Mouse (Mus musculus): ENCODE data around the gene Nhlrc2. TPM values are rescaled to one million over a fixed set of nuclear protein-coding genes. Genes with fewer than 3 reads are reported as not detected.

The Nhlrc2 gene
- polyA plus RNA-seq, 1 experiment = 6.9 TPM

DNA sequence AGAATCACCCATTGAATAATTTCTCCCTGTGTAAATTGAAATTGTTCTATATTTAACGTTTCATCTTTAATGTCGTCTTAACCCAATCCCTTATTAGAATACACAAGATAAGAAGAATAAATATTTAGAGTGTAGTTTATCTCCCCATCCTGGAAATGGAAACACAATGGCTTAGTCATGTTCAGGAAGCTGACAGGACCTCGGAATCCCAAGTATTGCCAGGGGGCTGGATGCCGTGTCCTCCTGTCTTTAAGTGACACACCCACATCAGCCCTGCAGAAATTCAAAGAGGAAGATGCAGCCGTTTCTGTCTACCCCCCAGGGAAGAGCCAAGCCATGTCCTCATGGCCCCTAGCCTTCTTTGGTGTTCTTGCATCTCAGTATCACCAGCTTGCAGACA is 60.9 kb downstream of the Nhlrc2 start:
- H3K4me3 ChIP-seq = no peak overlapping the region
- no peak overlapping the region for H3K4me2 ChIP-seq (ENCODE audit: low read depth)
- no peaks in the 10 kb centered on the region for H3K36me3 ChIP-seq (ENCODE audit: control insufficient read depth, insufficient read depth)
- no peaks in the 10 kb centered on the region for H3K27me3 ChIP-seq (ENCODE audit: control insufficient read depth, insufficient read depth, insufficient read length)
- no peaks in the 10 kb centered on the region for H3K79me2 ChIP-seq (ENCODE audit: control insufficient read depth, insufficient read depth)
- no peak for TF ChIP-seq POLR2A (IDR thresholded peaks at IDR 0.05; ENCODE audit: insufficient read length, low read depth)
- TF ChIP-seq TCF3 (IDR thresholded peaks at IDR 0.05; ENCODE audit: insufficient read length, low read depth) = no peak
- TF ChIP-seq USF1 (IDR thresholded peaks at IDR 0.05; ENCODE audit: low read depth) = no peak
- no peak for TF ChIP-seq E2F4 (IDR thresholded peaks at IDR 0.05; ENCODE audit: insufficient read depth)
- TF ChIP-seq CEBPB (IDR thresholded peaks at IDR 0.05; ENCODE audit: insufficient read depth, poor library complexity, severe bottlenecking) = no peak
- no peak for TF ChIP-seq MAX (IDR thresholded peaks at IDR 0.05; ENCODE audit: low read depth)
- no peak for TF ChIP-seq MYOG (IDR thresholded peaks at IDR 0.05; ENCODE audit: control insufficient read depth in 1 of 3, insufficient read depth in 1 of 3, insufficient read length in 2 of 3, low read depth in 2 of 3)
- no peak for TF ChIP-seq POLR2AphosphoS2 (IDR thresholded peaks at IDR 0.05; ENCODE audit: insufficient read length, low read depth)
- no peak for TF ChIP-seq TCF12 (IDR thresholded peaks at IDR 0.05; ENCODE audit: insufficient read depth, poor library complexity, severe bottlenecking)
- no peak for TF ChIP-seq MYOD1 (IDR thresholded peaks at IDR 0.05; ENCODE audit: control insufficient read depth in 1 of 3, insufficient read length in 2 of 3, low read depth in 2 of 3)
- no peak for TF ChIP-seq REST (IDR thresholded peaks at IDR 0.05; ENCODE audit: insufficient read depth, insufficient read length)
- no peak for TF ChIP-seq SRF (IDR thresholded peaks at IDR 0.05; ENCODE audit: control insufficient read depth, insufficient read length, low read depth)
- no peak overlapping the region for H3ac ChIP-seq (ENCODE audit: control insufficient read depth, insufficient read length)

DNA sequence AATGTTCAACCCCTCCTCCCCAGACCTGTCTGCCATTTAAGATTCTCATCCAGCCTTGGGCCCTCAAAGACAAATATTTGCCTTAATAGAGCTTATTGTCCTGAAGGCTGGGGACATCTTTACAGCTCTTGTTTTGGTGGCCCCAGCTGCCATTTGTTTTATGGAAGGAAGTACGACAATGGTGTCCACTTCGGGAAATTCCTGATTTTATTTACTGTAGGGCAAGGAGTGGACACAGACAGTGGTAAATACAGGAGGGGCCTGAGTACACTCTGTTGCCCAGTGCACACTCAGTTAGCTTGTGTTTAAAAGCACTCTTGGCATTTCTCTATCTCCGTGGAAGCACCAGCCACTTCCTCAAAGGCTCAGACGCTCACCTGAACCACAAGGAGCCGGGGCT is 66.1 kb downstream of the Nhlrc2 start:
- TF ChIP-seq USF1 (IDR thresholded peaks at IDR 0.05; ENCODE audit: low read depth) (no peak), TCF12 (IDR thresholded peaks at IDR 0.05; ENCODE audit: insufficient read depth, poor library complexity, severe bottlenecking) (no peak), REST (IDR thresholded peaks at IDR 0.05; ENCODE audit: insufficient read depth, insufficient read length) (no peak), CEBPB (IDR thresholded peaks at IDR 0.05; ENCODE audit: insufficient read depth, poor library complexity, severe bottlenecking) (no peak), MYOD1 (IDR thresholded peaks at IDR 0.05; ENCODE audit: control insufficient read depth in 1 of 3, insufficient read length in 2 of 3, low read depth in 2 of 3) (no peak)
- H3K79me2 ChIP-seq (ENCODE audit: control insufficient read depth, insufficient read depth) = no peaks in the 10 kb centered on the region
- no peak overlapping the region for H3K4me2 ChIP-seq (ENCODE audit: low read depth)
- no peak overlapping the region for H3ac ChIP-seq (ENCODE audit: control insufficient read depth, insufficient read length)
- H3K36me3 ChIP-seq (ENCODE audit: control insufficient read depth, insufficient read depth) = no peaks in the 10 kb centered on the region
- H3K4me3 ChIP-seq = no peak overlapping the region
- peaks cover 6% of the 10 kb centered on the region for H3K27me3 ChIP-seq (ENCODE audit: control insufficient read depth, insufficient read depth, insufficient read length)

DNA sequence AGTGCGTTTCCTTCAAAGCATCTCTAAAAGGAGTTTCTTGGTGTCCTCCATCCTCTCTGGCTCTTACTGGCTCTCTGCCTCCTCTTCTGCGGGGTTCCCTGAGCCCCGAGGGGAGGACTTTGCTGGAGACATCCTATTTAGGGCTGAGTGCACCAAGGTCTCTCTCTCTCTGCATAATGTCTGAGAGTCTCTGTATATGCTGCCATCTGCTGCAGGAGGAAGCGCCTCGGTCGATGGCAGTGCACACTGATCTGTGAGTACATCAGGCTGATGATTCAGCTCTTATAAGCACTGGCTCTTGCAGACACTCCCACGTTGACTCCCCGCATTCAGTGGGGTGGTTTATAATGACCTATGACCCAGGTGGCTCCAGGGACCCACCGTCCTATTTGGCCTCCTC is 70.8 kb downstream of the Nhlrc2 start:
- Histone ChIP-seq H3K36me3 (ENCODE audit: control insufficient read depth, insufficient read depth) (no peaks in the 10 kb centered on the region), H3ac (ENCODE audit: control insufficient read depth, insufficient read length) (no peak overlapping the region), H3K79me2 (ENCODE audit: control insufficient read depth, insufficient read depth) (no peaks in the 10 kb centered on the region), H3K27me3 (ENCODE audit: control insufficient read depth, insufficient read depth, insufficient read length) (peaks cover 6% of the 10 kb centered on the region), H3K4me2 (ENCODE audit: low read depth) (no peak overlapping the region), H3K4me3 (no peak overlapping the region)
- TF ChIP-seq USF1 (IDR thresholded peaks at IDR 0.05; ENCODE audit: low read depth) (no peak), E2F4 (IDR thresholded peaks at IDR 0.05; ENCODE audit: insufficient read depth) (no peak), POLR2AphosphoS2 (IDR thresholded peaks at IDR 0.05; ENCODE audit: insufficient read length, low read depth) (no peak), REST (IDR thresholded peaks at IDR 0.05; ENCODE audit: insufficient read depth, insufficient read length) (no peak), TCF3 (IDR thresholded peaks at IDR 0.05; ENCODE audit: insufficient read length, low read depth) (no peak), MYOD1 (IDR thresholded peaks at IDR 0.05; ENCODE audit: control insufficient read depth in 1 of 3, insufficient read length in 2 of 3, low read depth in 2 of 3) (no peak), TCF12 (IDR thresholded peaks at IDR 0.05; ENCODE audit: insufficient read depth, poor library complexity, severe bottlenecking) (no peak), MAX (IDR thresholded peaks at IDR 0.05; ENCODE audit: low read depth) (no peak), POLR2A (IDR thresholded peaks at IDR 0.05; ENCODE audit: insufficient read length, low read depth) (no peak), SRF (IDR thresholded peaks at IDR 0.05; ENCODE audit: control insufficient read depth, insufficient read length, low read depth) (no peak), MYOG (IDR thresholded peaks at IDR 0.05; ENCODE audit: control insufficient read depth in 1 of 3, insufficient read depth in 1 of 3, insufficient read length in 2 of 3, low read depth in 2 of 3) (no peak), CEBPB (IDR thresholded peaks at IDR 0.05; ENCODE audit: insufficient read depth, poor library complexity, severe bottlenecking) (no peak)

DNA sequence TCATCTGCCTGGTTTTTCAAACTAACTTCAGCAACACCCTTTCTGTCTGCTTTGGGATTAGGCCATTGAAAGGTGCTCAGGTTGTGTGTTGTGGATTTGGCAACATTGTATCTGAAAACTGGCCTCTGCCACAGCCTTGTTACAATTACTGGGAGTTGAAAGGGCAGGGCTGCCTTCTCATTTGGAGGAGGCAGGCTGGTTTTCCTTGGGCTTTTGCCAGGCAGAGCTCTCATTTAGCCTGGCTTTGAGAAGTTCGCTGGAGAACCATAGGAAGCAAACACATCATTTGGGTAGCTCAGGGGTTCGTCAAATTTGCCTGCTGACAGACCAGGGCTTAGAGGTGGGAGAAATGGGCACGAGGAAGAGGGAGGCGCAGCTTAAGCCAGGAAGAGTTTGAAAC is 71.5 kb downstream of the Nhlrc2 start:
- H3K27me3 ChIP-seq (ENCODE audit: control insufficient read depth, insufficient read depth, insufficient read length) = peaks cover 6% of the 10 kb centered on the region
- no peak overlapping the region for H3K4me3 ChIP-seq
- TF ChIP-seq MYOD1 (IDR thresholded peaks at IDR 0.05; ENCODE audit: control insufficient read depth in 1 of 3, insufficient read length in 2 of 3, low read depth in 2 of 3) (no peak), REST (IDR thresholded peaks at IDR 0.05; ENCODE audit: insufficient read depth, insufficient read length) (no peak), CEBPB (IDR thresholded peaks at IDR 0.05; ENCODE audit: insufficient read depth, poor library complexity, severe bottlenecking) (no peak), E2F4 (IDR thresholded peaks at IDR 0.05; ENCODE audit: insufficient read depth) (no peak), TCF12 (IDR thresholded peaks at IDR 0.05; ENCODE audit: insufficient read depth, poor library complexity, severe bottlenecking) (no peak), POLR2A (IDR thresholded peaks at IDR 0.05; ENCODE audit: insufficient read length, low read depth) (no peak), MYOG (IDR thresholded peaks at IDR 0.05; ENCODE audit: control insufficient read depth in 1 of 3, insufficient read depth in 1 of 3, insufficient read length in 2 of 3, low read depth in 2 of 3) (no peak), TCF3 (IDR thresholded peaks at IDR 0.05; ENCODE audit: insufficient read length, low read depth) (no peak), USF1 (IDR thresholded peaks at IDR 0.05; ENCODE audit: low read depth) (no peak), MAX (IDR thresholded peaks at IDR 0.05; ENCODE audit: low read depth) (no peak), SRF (IDR thresholded peaks at IDR 0.05; ENCODE audit: control insufficient read depth, insufficient read length, low read depth) (no peak), POLR2AphosphoS2 (IDR thresholded peaks at IDR 0.05; ENCODE audit: insufficient read length, low read depth) (no peak)
- no peak overlapping the region for H3ac ChIP-seq (ENCODE audit: control insufficient read depth, insufficient read length)
- H3K79me2 ChIP-seq (ENCODE audit: control insufficient read depth, insufficient read depth) = no peaks in the 10 kb centered on the region
- H3K36me3 ChIP-seq (ENCODE audit: control insufficient read depth, insufficient read depth) = no peaks in the 10 kb centered on the region
- no peak overlapping the region for H3K4me2 ChIP-seq (ENCODE audit: low read depth)

DNA sequence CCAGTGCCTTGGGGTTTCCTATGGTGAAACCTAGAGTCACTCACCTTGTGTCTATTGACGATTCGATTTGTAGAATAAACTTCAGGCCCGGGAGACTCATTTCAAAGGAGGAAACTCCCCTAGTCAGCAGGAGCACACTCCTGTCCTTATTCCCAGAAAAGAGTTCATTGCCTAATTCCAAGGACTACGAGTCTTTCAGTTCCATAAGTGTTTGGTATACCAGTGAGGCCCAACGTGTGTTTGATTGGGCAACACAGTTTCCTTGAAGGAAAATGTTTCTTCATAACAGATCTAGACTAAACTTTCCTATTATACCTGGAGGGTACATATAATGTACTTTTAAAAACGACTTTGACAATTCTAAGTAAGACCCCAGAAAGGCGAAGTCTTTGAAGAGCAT is 73.8 kb downstream of the Nhlrc2 start:
- Histone ChIP-seq H3ac (ENCODE audit: control insufficient read depth, insufficient read length) (no peak overlapping the region), H3K36me3 (ENCODE audit: control insufficient read depth, insufficient read depth) (no peaks in the 10 kb centered on the region), H3K79me2 (ENCODE audit: control insufficient read depth, insufficient read depth) (no peaks in the 10 kb centered on the region), H3K27me3 (ENCODE audit: control insufficient read depth, insufficient read depth, insufficient read length) (peaks cover 6% of the 10 kb centered on the region), H3K4me3 (no peak overlapping the region), H3K4me2 (ENCODE audit: low read depth) (no peak overlapping the region)
- TF ChIP-seq MYOG (IDR thresholded peaks at IDR 0.05; ENCODE audit: control insufficient read depth in 1 of 3, insufficient read depth in 1 of 3, insufficient read length in 2 of 3, low read depth in 2 of 3) (no peak), E2F4 (IDR thresholded peaks at IDR 0.05; ENCODE audit: insufficient read depth) (no peak), SRF (IDR thresholded peaks at IDR 0.05; ENCODE audit: control insufficient read depth, insufficient read length, low read depth) (no peak), USF1 (IDR thresholded peaks at IDR 0.05; ENCODE audit: low read depth) (no peak), REST (IDR thresholded peaks at IDR 0.05; ENCODE audit: insufficient read depth, insufficient read length) (no peak), POLR2AphosphoS2 (IDR thresholded peaks at IDR 0.05; ENCODE audit: insufficient read length, low read depth) (no peak), CEBPB (IDR thresholded peaks at IDR 0.05; ENCODE audit: insufficient read depth, poor library complexity, severe bottlenecking) (no peak), MAX (IDR thresholded peaks at IDR 0.05; ENCODE audit: low read depth) (no peak)
